14 mouse cellular contexts compared by ENCODE assay signal in the genomic region with DNA sequence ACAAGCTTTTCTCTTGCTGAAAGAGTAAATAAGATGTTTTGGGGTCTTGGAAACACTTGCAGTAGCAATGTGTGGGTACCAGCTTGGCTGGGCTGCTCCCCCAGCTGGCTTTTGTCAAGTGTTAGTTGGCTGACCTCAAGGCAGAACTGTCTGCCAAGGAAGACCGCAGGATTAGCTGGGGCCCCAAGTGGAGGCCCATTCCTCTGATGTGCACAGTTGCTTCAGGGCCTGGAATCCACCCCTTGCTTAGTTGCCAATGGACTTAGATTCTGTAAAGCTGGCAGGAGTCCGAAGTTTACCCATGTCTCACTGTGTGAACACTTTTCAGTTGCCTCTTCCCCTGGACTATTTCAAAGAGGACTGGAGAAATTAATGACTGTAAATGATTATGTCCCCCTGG. TPM values are rescaled to one million over a fixed set of nuclear protein-coding genes. Genes with fewer than 3 reads are reported as not detected.
DNase-seq lines count a peak whose midpoint lies in the region; ATAC-seq and TF ChIP-seq lines count a peak whose summit lies in the region.
"Had no signal": no experiment of that assay in that cellular context is flagged by ENCODE, and none has a peak within 500 bp of the region (broad histone marks: within the 10 kb centered on the region; RNA-seq: fewer than 3 reads in every experiment).

No protein-coding gene starts in this region.

- H3K9ac ChIP-seq in heart, embryonic 11.5 days (ENCODE audit: low read depth, low read length) = no peak overlapping the region
- H3K9ac ChIP-seq: liver, postnatal 0 days had no signal

- no peaks in the 10 kb centered on the region for H3K27me3 ChIP-seq in kidney, adult 2 months (replicated peaks; ENCODE audit: control insufficient read depth, insufficient read depth, low read length)
- no peaks in the 10 kb centered on the region for H3K27me3 ChIP-seq in heart, embryonic 11.5 days (ENCODE audit: control insufficient read depth, insufficient read depth, low read length)

- H3K4me1 ChIP-seq in kidney, adult 2 months (ENCODE audit: control insufficient read depth, insufficient read depth, low read length) = no peaks in the 10 kb centered on the region
- no peaks in the 10 kb centered on the region for H3K4me1 ChIP-seq in heart, embryonic 11.5 days (ENCODE audit: control insufficient read depth, insufficient read depth, low read length)
- H3K4me1 ChIP-seq: forebrain, embryonic 10.5 days; heart, embryonic 10.5 days had no signal

- TF ChIP-seq CTCF in kidney, adult 2 months (conservative IDR thresholded peaks at IDR 0.05; ENCODE audit: insufficient read depth, insufficient read length, low read depth, low read length) = no peak

- no peak overlapping the region for H3K4me3 ChIP-seq in kidney, adult 2 months (ENCODE audit: insufficient read depth, low read depth, low read length)
- no peak overlapping the region for H3K4me3 ChIP-seq in heart, embryonic 11.5 days (ENCODE audit: low read depth, low read length)
- H3K4me3 ChIP-seq: forebrain, embryonic 10.5 days; heart, embryonic 10.5 days had no signal

- WGBS in kidney, adult 2 months = 68% methylated on average over 2 of the region's 2 CpGs
- 72% methylated on average over 2 of the region's 2 CpGs for WGBS in heart, embryonic 11.5 days (ENCODE audit: insufficient replicate concordance)

- no peaks in the 10 kb centered on the region for H3K36me3 ChIP-seq in kidney, adult 2 months (ENCODE audit: control insufficient read depth, insufficient read depth, low read length)
- no peaks in the 10 kb centered on the region for H3K36me3 ChIP-seq in heart, embryonic 11.5 days (ENCODE audit: control insufficient read depth, insufficient read depth, low read length)
- H3K36me3 ChIP-seq: forebrain, embryonic 10.5 days; heart, embryonic 10.5 days had no signal

- peak; percentile 14 for DNase-seq in kidney, adult 2 months
- no peak for DNase-seq in kidney, postnatal 4 days
- DNase-seq in 3134 (ENCODE audit: extremely low read depth, insufficient read length, low spot score) = peak; percentile 68
- DNase-seq in 3T3-L1 (ENCODE audit: low read depth, low spot score) = peak; percentile 85
- DNase-seq in lung, postnatal 14 days = peak; percentile 47
- no peak for DNase-seq in testis, postnatal 10 days (ENCODE audit: low spot score)
- DNase-seq: cerebellum, adult 18-20 months; liver, postnatal 0 days; right cerebral cortex, postnatal 14 days; thymus, postnatal 36 days had no signal

- no peak for ATAC-seq in heart, embryonic 11.5 days (replicated peaks; ENCODE audit: insufficient number of reproducible peaks, low FRiP score, low TSS enrichment)
- ATAC-seq: liver, postnatal 0 days; midbrain, embryonic 16.5 days had no signal

- no peak for TF ChIP-seq POLR2A in kidney, adult 2 months (IDR thresholded peaks at IDR 0.05; ENCODE audit: low read depth, low read length)

- H3K9me3 ChIP-seq in heart, embryonic 11.5 days (replicated peaks; ENCODE audit: control insufficient read depth, low read length) = no peaks in the 10 kb centered on the region
- H3K9me3 ChIP-seq: forebrain, embryonic 10.5 days; heart, embryonic 10.5 days had no signal

- H3K4me2 ChIP-seq in heart, embryonic 11.5 days = no peak overlapping the region

- H3K27ac ChIP-seq in kidney, adult 2 months (ENCODE audit: insufficient read depth, low read depth, low read length) = no peak overlapping the region
- no peak overlapping the region for H3K27ac ChIP-seq in heart, embryonic 11.5 days (ENCODE audit: low read depth, low read length)
- H3K27ac ChIP-seq: forebrain, embryonic 10.5 days; heart, embryonic 10.5 days had no signal

RNA-seq across cellular contexts. Expression of a gene that starts 57.8 kb away (rescaled TPM):
- polyA plus RNA-seq in kidney, adult 2 months (2012; rRNA removed) = 1.9 TPM in 2 replicates
- 18.0 and 20.2 TPM in 2 replicates for polyA plus RNA-seq in heart, embryonic 11.5 days (2014; fragmentation: Nextera tagmentation; extraction: Ambion mirVana)

Comparison
In these comparisons a context has a peak if more than half of its experiments do, and no peak if none do; other contexts are left out.
1. DNase-seq: peak in kidney, adult 2 months (single experiment), 3134 (single experiment), 3T3-L1 (single experiment) and lung, postnatal 14 days (single experiment); none in kidney, postnatal 4 days (0 of 2) and testis, postnatal 10 days (single experiment).